Mouse (Mus musculus) hindbrain, embryonic 10.5 days (tissue): ENCODE data around the gene Runx2. TPM values are rescaled to one million over a fixed set of nuclear protein-coding genes. Genes with fewer than 3 reads are reported as not detected.

Source experiments
- DNase-seq: peaks from one replicate; pipeline ENCODE4 v3.0.0-alpha.2; 2017; ENCODE audit warnings: low spot score
- H3K27ac ChIP-seq: fragments of 300-500 bp; sonication (generic); 2 replicates; pipeline ENCODE4 v1.5.1; 2016; ENCODE audit warnings: mild to moderate bottlenecking, moderate library complexity
- H3K27me3 ChIP-seq: fragments of 300-500 bp; sonication (generic); 2 replicates; pipeline ENCODE4 v1.6.1; 2016; ENCODE audit warnings: mild to moderate bottlenecking; ENCODE audit not compliant: poor library complexity, insufficient read depth, severe bottlenecking
- H3K36me3 ChIP-seq: fragments of 300-500 bp; sonication (generic); 2 replicates; pipeline ENCODE4 v1.6.1; 2016; ENCODE audit warnings: mild to moderate bottlenecking, moderate library complexity
- H3K4me1 ChIP-seq: fragments of 300-500 bp; sonication (generic); replicated peaks from 2 replicates; pipeline ENCODE4 v1.6.1; 2016; ENCODE audit warnings: mild to moderate bottlenecking
- H3K4me3 ChIP-seq: fragments of 300-500 bp; sonication (generic); 2 replicates; pipeline ENCODE4 v1.5.1; 2016; ENCODE audit warnings: mild to moderate bottlenecking, moderate library complexity
- H3K9me3 ChIP-seq: fragments of 300-500 bp; sonication (generic); 2 replicates; pipeline ENCODE4 v1.6.1; 2016; ENCODE audit warnings: mild to moderate bottlenecking, moderate library complexity
- WGBS: fragments of 180-500 bp; shearing (Covaris S2); methylation state at CpG from one replicate; pipeline ENCODE4 v1.1.7; 2016; 5-methylcytosine and 5-hydroxymethylcytosine counted together
- polyA plus RNA-seq: library from polyadenylated mRNA; unstranded; fragments of >200 nt; fragmentation: Nextera tagmentation; extraction: Ambion mirVana; gene quantifications from 2 replicates; pipeline ENCODE4 v1.2.1, GENCODE M21; 2016

Runx2 gene
- polyA plus RNA-seq, 1 experiment from 2014 or later, result 0.52 TPM

DNA sequence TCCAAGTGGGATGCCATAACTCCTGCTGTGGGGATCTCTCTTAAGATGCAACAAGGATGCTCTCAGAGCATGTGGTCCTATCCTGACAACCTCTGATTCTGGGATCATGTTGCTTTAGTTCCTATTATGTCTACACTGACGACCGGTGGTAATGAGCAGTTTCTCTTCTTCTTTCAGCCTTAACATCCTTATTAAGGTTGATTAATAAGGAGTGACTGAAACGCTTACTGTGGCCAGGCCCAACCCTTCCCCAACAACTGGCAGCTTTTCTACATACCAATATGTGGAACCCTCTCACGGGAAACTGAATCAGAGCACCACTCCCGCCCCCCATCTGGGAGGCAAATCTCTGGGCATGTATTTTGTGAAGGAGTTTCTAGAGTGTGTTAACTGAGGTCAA is 243.7 kb downstream of the Runx2 start:
- Histone ChIP-seq H3K9me3 (no peaks in the 10 kb centered on the region), H3K27ac (no peak overlapping the region), H3K27me3 (no peaks in the 10 kb centered on the region), H3K4me1 (no peaks in the 10 kb centered on the region), H3K36me3 (no peaks in the 10 kb centered on the region), H3K4me3 (no peak overlapping the region)
- WGBS, result 84% methylated on average over 5 of the region's 5 CpGs
- no peak for DNase-seq

DNA sequence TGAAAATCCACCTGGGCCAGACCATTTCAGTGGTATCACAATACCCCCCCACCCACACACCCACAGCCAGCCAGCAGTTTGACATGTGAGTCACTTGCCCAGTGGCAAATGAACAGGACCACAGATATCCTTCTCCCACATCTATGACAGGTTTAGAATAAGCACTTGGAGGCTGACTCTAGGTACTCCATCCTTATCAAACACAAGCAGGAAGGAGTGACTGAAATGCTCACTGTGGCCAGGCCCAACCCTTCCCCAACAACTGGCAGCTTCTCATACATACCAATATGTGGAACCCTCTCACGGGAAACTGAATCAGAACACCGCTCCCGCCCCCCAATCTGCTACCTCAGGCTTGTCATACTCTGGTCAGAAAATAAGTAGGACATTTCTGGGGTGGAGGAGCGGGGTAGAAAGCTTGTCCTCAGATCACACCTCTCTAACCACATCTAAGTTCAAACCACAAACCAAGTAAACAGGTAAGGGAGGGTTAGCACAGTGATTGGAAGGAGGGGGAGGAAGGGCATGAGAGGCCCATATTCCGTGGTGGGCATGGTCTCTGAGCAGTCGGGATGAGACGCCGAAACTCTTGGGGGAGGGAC is 245.5 kb downstream of the Runx2 start:
- Histone ChIP-seq H3K36me3 (no peaks in the 10 kb centered on the region), H3K4me3 (no peak overlapping the region), H3K27ac (no peak overlapping the region), H3K9me3 (no peaks in the 10 kb centered on the region), H3K27me3 (no peaks in the 10 kb centered on the region), H3K4me1 (no peaks in the 10 kb centered on the region)
- no peak for DNase-seq
- 87% methylated on average over 8 of the region's 8 CpGs for WGBS

DNA sequence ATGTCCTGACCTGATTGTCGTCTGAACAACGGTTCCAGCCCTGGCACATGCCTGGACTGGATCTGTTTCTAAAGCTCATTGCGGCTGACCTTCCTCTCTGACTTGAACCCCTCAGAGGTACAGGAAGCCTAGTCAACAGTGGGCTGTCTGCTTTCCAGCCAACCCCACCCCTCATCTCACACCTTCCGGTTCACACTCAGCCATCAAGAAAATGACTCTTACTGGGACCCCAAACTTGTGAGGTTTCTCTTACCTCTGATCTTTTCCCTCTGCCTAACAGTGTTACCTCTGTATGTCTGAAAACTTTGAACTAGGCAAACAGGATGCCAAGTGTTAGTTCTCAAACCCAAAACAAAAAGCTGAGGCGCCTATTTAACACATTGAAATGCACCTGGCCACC is 247.6 kb downstream of the Runx2 start:
- Histone ChIP-seq H3K4me3 (no peak overlapping the region), H3K27ac (no peak overlapping the region), H3K9me3 (no peaks in the 10 kb centered on the region), H3K4me1 (no peaks in the 10 kb centered on the region), H3K36me3 (no peaks in the 10 kb centered on the region), H3K27me3 (no peaks in the 10 kb centered on the region)
- DNase-seq, result no peak
- WGBS, result 89% methylated on average over 5 of the region's 5 CpGs

- H3K36me3 ChIP-seq, result no peaks in the 10 kb centered on the region
- no peak overlapping the region for H3K4me3 ChIP-seq
- no peaks in the 10 kb centered on the region for H3K9me3 ChIP-seq
- DNase-seq, result no peak
- H3K27ac ChIP-seq, result no peak overlapping the region
- no peaks in the 10 kb centered on the region for H3K27me3 ChIP-seq
- no peaks in the 10 kb centered on the region for H3K4me1 ChIP-seq
- 89% methylated on average over 8 of the region's 8 CpGs for WGBS
Observed at GRCm38 (mm10) chr17:44565884-44566515, 248.6 kb downstream of the Runx2 start.

- no peak overlapping the region for H3K27ac ChIP-seq
- WGBS, result 88% methylated on average over 14 of the region's 14 CpGs
- H3K4me3 ChIP-seq, result no peak overlapping the region
- H3K4me1 ChIP-seq, result no peaks in the 10 kb centered on the region
- DNase-seq, result no peak
- no peaks in the 10 kb centered on the region for H3K36me3 ChIP-seq
- no peaks in the 10 kb centered on the region for H3K9me3 ChIP-seq
- H3K27me3 ChIP-seq, result no peaks in the 10 kb centered on the region
Observed at GRCm38 (mm10) chr17:44565311-44565831, 249.2 kb downstream of the Runx2 start.

- 81% methylated on average over 4 of the region's 4 CpGs for WGBS
- no peak overlapping the region for H3K27ac ChIP-seq
- no peaks in the 10 kb centered on the region for H3K27me3 ChIP-seq
- no peaks in the 10 kb centered on the region for H3K36me3 ChIP-seq
- H3K9me3 ChIP-seq, result no peaks in the 10 kb centered on the region
- no peak for DNase-seq
- no peaks in the 10 kb centered on the region for H3K4me1 ChIP-seq
- no peak overlapping the region for H3K4me3 ChIP-seq
Observed at GRCm38 (mm10) chr17:44564611-44565198, 249.9 kb downstream of the Runx2 start.

DNA sequence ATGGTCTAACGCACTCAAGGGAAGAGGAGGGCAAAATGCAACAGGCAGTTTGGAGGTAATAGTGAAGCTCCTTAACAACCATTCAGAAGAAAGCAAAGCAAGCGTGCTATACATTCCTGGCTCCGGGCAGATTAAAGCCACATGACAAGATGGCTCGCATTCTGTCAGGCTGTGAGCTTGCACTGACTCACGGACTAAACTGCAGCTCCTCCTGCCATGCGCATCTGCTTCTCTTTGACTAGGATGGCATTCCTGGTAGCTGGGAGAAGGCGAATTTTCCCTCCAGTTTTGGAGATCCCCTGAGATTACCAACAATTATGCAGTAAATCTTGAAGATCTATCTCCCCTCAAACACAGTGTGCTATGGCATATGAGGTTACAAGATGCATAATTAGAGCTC is 254.6 kb downstream of the Runx2 start:
- Histone ChIP-seq H3K36me3 (no peaks in the 10 kb centered on the region), H3K4me1 (no peaks in the 10 kb centered on the region), H3K27me3 (no peaks in the 10 kb centered on the region), H3K27ac (no peak overlapping the region), H3K9me3 (no peaks in the 10 kb centered on the region), H3K4me3 (no peak overlapping the region)
- WGBS, result 73% methylated on average over 7 of the region's 7 CpGs
- no peak for DNase-seq

DNA sequence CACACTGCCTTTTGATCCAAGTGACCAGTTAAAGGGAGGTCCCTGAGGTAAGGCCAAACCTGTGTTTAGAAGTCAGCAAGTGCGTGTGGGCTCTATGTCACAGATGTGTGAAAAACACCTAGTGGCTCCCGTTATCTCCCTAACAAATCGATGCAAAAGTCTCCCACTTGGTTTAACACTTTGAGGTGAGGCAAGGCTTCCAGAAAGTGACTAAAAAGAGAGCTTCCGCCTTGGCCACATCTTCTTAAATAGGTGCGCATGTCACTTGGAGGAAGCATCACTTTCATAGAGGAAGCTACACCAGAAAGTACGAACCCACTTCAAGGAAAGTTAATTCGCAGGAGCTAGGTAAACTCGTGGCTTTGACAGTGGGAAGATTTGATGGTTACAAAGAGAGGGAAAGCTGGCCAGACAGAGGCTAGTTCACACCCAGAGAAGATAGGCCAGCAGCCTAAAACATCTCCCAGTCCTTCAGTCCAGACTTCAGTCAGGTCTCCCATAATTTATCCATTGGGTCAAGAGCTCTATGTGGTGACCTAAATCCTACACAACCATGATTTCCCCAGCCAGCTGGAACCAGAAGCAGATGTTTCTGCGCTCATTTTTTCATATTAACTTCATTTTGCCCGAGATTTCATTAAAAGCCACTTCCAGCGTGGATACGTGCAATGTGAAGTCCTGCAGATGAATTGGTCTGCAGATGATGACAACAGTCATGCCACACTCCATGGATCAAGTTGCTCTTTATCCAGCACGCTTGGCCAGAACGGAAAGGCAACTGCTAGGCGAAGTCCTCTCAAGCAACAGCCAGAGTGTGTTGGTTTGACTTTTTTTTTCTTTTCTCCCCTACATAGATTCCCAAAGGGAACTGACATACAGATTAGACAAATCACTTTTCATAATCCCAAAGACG is 257.1 kb downstream of the Runx2 start:
- 90% methylated on average over 16 of the region's 16 CpGs for WGBS

GRCm38 (mm10) chr17:44554941-44555340 is 259.7 kb downstream of the Runx2 start:
- no peaks in the 10 kb centered on the region for H3K9me3 ChIP-seq
- H3K27me3 ChIP-seq, result no peaks in the 10 kb centered on the region
- H3K27ac ChIP-seq, result no peak overlapping the region
- no peaks in the 10 kb centered on the region for H3K36me3 ChIP-seq
- 90% methylated on average over 4 of the region's 4 CpGs for WGBS
- no peaks in the 10 kb centered on the region for H3K4me1 ChIP-seq
- no peak overlapping the region for H3K4me3 ChIP-seq
- no peak for DNase-seq

More for the DNA sequence above, 257.1 kb downstream of the Runx2 start:
- H3K4me1 ChIP-seq, result no peaks in the 10 kb centered on the region
- no peaks in the 10 kb centered on the region for H3K9me3 ChIP-seq
- H3K4me3 ChIP-seq, result no peak overlapping the region
- no peak for DNase-seq
- H3K27ac ChIP-seq, result no peak overlapping the region
- no peaks in the 10 kb centered on the region for H3K27me3 ChIP-seq
- H3K36me3 ChIP-seq, result no peaks in the 10 kb centered on the region

- Histone ChIP-seq H3K9me3 (no peaks in the 10 kb centered on the region), H3K4me1 (peaks cover 5% of the 10 kb centered on the region; the same call in 1 of the 2 replicates), H3K27me3 (no peaks in the 10 kb centered on the region), H3K27ac (no peak overlapping the region), H3K36me3 (no peaks in the 10 kb centered on the region), H3K4me3 (no peak overlapping the region)
- WGBS, result 78% methylated on average over 2 of the region's 2 CpGs
- DNase-seq, result no peak
Observed at GRCm38 (mm10) chr17:44549551-44549950, 265.0 kb downstream of the Runx2 start.

DNA sequence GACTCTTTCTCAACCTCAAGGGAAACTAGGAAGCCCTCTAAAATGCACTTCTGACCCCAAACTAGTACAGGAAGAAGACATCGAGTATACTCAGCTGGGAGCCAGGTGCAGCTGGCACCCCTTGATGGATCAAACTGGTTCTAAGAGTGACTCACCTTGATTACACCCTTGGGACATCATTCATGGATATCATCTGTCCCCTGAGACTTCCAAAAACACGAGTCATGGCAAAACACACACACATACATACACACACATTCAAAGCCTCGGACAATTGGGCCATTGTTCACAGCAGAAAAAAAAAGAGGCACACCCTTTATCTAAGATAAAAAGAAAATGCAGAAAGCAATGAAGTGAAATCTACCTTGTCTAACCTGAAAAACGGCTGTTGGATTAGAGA is 266.7 kb downstream of the Runx2 start:
- Histone ChIP-seq H3K27me3 (no peaks in the 10 kb centered on the region), H3K27ac (no peak overlapping the region), H3K4me1 (peaks cover 5% of the 10 kb centered on the region; the same call in 1 of the 2 replicates), H3K36me3 (no peaks in the 10 kb centered on the region), H3K4me3 (no peak overlapping the region), H3K9me3 (no peaks in the 10 kb centered on the region)
- 75% methylated on average over 4 of the region's 4 CpGs for WGBS
- no peak for DNase-seq

DNA sequence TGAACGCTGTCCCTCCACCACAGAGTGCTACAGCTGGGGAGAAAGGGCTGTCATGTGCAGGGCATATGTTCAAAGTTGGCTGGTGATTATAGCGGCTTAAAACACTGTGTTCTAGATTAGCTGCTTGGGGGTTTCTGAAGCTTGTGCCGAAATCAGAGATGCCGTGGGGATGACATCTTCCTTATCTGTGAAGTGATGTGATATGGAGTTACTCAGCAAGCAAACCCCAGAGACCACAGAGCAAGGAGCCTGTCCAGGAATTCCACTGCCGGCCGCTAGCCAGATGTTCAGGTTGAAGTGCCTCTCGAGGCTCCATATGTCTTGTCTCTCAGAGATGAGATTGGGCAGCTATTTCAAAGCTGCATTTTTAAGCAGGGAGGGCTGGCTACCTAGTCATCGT is 267.8 kb downstream of the Runx2 start:
- Histone ChIP-seq H3K9me3 (no peaks in the 10 kb centered on the region), H3K27ac (no peak overlapping the region), H3K27me3 (no peaks in the 10 kb centered on the region), H3K36me3 (no peaks in the 10 kb centered on the region), H3K4me3 (no peak overlapping the region), H3K4me1 (peaks cover 5% of the 10 kb centered on the region; the same call in 1 of the 2 replicates)
- DNase-seq, result no peak
- 71% methylated on average over 8 of the region's 8 CpGs for WGBS
